8 mouse cellular contexts compared by ENCODE assay signal in the genomic region with DNA sequence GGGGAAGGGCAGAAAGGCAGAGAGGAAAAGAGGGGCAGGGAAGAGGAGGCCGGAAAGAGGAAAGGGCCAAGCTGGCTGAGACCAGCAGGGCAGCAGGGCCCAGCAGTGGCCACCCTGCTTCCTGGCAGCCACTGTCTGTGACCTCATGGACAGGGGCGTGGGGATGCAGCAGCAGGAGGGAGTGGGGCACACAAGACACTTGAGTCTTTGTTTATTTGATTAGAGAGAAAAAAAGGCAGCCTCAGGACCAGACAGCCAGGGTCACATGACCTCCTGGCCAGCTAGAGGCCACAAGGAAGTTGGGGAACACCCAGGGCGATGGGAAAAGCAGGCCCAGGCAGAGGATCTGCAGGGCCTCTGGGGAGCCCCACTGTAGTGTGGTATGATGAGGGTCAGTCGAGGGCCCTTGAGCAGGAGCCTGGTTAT. TPM values are rescaled to one million over a fixed set of nuclear protein-coding genes. Genes with fewer than 3 reads are reported as not detected.
DNase-seq lines count a peak whose midpoint lies in the region; ATAC-seq lines count a peak whose summit lies in the region.

No protein-coding gene starts in this region.

- no peak for ATAC-seq in hindbrain, embryonic 14.5 days (ENCODE audit: low FRiP score)
- ATAC-seq in kidney, embryonic 14.5 days (ENCODE audit: low FRiP score, low TSS enrichment): peak; percentile 67; the same call in 1 of the 2 replicates
- 0 out of 2 replicates have a peak, but pooled peaks have one; percentile 34 for ATAC-seq in liver, embryonic 11.5 days (replicated peaks; ENCODE audit: low FRiP score)

- H3K27ac ChIP-seq in hindbrain, embryonic 10.5 days: peak overlapping the region; percentile 90
- no peak overlapping the region for H3K27ac ChIP-seq in hindbrain, embryonic 14.5 days
- peak overlapping the region; percentile 84 for H3K27ac ChIP-seq in heart, embryonic 10.5 days
- H3K27ac ChIP-seq in kidney, embryonic 14.5 days (ENCODE audit: low read depth, low read length): peak overlapping the region; percentile 5; the same call in 1 of the 2 replicates
- 0 out of 2 replicates have a peak overlapping the region, but pooled peaks have one; percentile 26 for H3K27ac ChIP-seq in liver, embryonic 11.5 days (ENCODE audit: low read depth, low read length)

- no peaks in the 10 kb centered on the region for H3K27me3 ChIP-seq in hindbrain, embryonic 10.5 days (ENCODE audit: insufficient read depth, poor library complexity, severe bottlenecking)
- no peaks in the 10 kb centered on the region for H3K27me3 ChIP-seq in hindbrain, embryonic 14.5 days (ENCODE audit: control insufficient read depth, insufficient read depth, low read length)
- no peaks in the 10 kb centered on the region for H3K27me3 ChIP-seq in heart, embryonic 10.5 days (ENCODE audit: insufficient read depth, poor library complexity, severe bottlenecking)
- no peaks in the 10 kb centered on the region for H3K27me3 ChIP-seq in kidney, embryonic 14.5 days (ENCODE audit: control insufficient read depth, insufficient read depth, low read length)
- no peaks in the 10 kb centered on the region for H3K27me3 ChIP-seq in liver, embryonic 11.5 days (replicated peaks; ENCODE audit: control insufficient read depth, insufficient read depth, low read length)

- DNase-seq in hindbrain, embryonic 10.5 days (ENCODE audit: low spot score): peak; percentile 66
- no peak for DNase-seq in hindbrain, embryonic 14.5 days (ENCODE audit: low spot score)
- DNase-seq in embryo, embryonic 10.5 days (ENCODE audit: low spot score): peak; percentile 61
- DNase-seq in heart, embryonic 10.5 days (ENCODE audit: low spot score): peak; percentile 76
- DNase-seq in liver, embryonic 11.5 days (ENCODE audit: low spot score): no peak
- peak; percentile 38 to 45 for DNase-seq in right cerebral cortex, adult 2 months (ENCODE audit: low spot score in 2 of 2)
- DNase-seq in urinary bladder, postnatal 10 days (ENCODE audit: low spot score): no peak

- H3K9ac ChIP-seq in hindbrain, embryonic 14.5 days: no peak overlapping the region
- no peak overlapping the region for H3K9ac ChIP-seq in kidney, embryonic 14.5 days (ENCODE audit: low read depth, low read length)
- H3K9ac ChIP-seq in liver, embryonic 11.5 days (ENCODE audit: low read depth, low read length): peak overlapping the region; percentile 15; the same call in 1 of the 2 replicates

- H3K4me3 ChIP-seq in hindbrain, embryonic 10.5 days: 0 out of 2 replicates have a peak overlapping the region, but pooled peaks have one; percentile 2
- no peak overlapping the region for H3K4me3 ChIP-seq in hindbrain, embryonic 14.5 days (replicated peaks; ENCODE audit: low read length)
- H3K4me3 ChIP-seq in heart, embryonic 10.5 days: no peak overlapping the region
- no peak overlapping the region for H3K4me3 ChIP-seq in kidney, embryonic 14.5 days (ENCODE audit: low read length)
- H3K4me3 ChIP-seq in liver, embryonic 11.5 days (ENCODE audit: low read depth, low read length): no peak overlapping the region

- WGBS in hindbrain, embryonic 10.5 days: 21% methylated on average over 4 of the region's 4 CpGs
- 26% methylated on average over 4 of the region's 4 CpGs for WGBS in hindbrain, embryonic 14.5 days
- WGBS in heart, embryonic 10.5 days: 38% methylated on average over 4 of the region's 4 CpGs
- WGBS in kidney, embryonic 14.5 days: 19% methylated on average over 4 of the region's 4 CpGs
- 48% methylated on average over 4 of the region's 4 CpGs for WGBS in liver, embryonic 11.5 days

- peaks cover 33% of the 10 kb centered on the region for H3K4me1 ChIP-seq in hindbrain, embryonic 10.5 days (replicated peaks)
- H3K4me1 ChIP-seq in hindbrain, embryonic 14.5 days (replicated peaks; ENCODE audit: control insufficient read depth, insufficient read depth, low read length): no peaks in the 10 kb centered on the region
- H3K4me1 ChIP-seq in heart, embryonic 10.5 days: peaks cover 21% of the 10 kb centered on the region
- peaks cover 9% of the 10 kb centered on the region for H3K4me1 ChIP-seq in kidney, embryonic 14.5 days (ENCODE audit: control insufficient read depth, insufficient read depth, low read length)
- H3K4me1 ChIP-seq in liver, embryonic 11.5 days (replicated peaks; ENCODE audit: control insufficient read depth, insufficient read depth, low read length): peaks cover 16% of the 10 kb centered on the region

- H3K4me2 ChIP-seq in hindbrain, embryonic 14.5 days (replicated peaks): no peak overlapping the region
- H3K4me2 ChIP-seq in kidney, embryonic 14.5 days (replicated peaks; ENCODE audit: low read depth, low read length): no peak overlapping the region
- no peak overlapping the region for H3K4me2 ChIP-seq in liver, embryonic 11.5 days

- no peaks in the 10 kb centered on the region for H3K9me3 ChIP-seq in hindbrain, embryonic 10.5 days
- H3K9me3 ChIP-seq in hindbrain, embryonic 14.5 days (ENCODE audit: control insufficient read depth, low read length): no peaks in the 10 kb centered on the region
- H3K9me3 ChIP-seq in heart, embryonic 10.5 days: no peaks in the 10 kb centered on the region
- H3K9me3 ChIP-seq in kidney, embryonic 14.5 days (ENCODE audit: control insufficient read depth, low read length): no peaks in the 10 kb centered on the region
- no peaks in the 10 kb centered on the region for H3K9me3 ChIP-seq in liver, embryonic 11.5 days (ENCODE audit: control insufficient read depth, low read length)

- H3K36me3 ChIP-seq in hindbrain, embryonic 10.5 days: peaks cover 78% of the 10 kb centered on the region
- no peaks in the 10 kb centered on the region for H3K36me3 ChIP-seq in hindbrain, embryonic 14.5 days (replicated peaks; ENCODE audit: control insufficient read depth, insufficient read depth)
- peaks cover 68% of the 10 kb centered on the region for H3K36me3 ChIP-seq in heart, embryonic 10.5 days
- H3K36me3 ChIP-seq in kidney, embryonic 14.5 days (ENCODE audit: control insufficient read depth, insufficient read depth, low read length): peaks cover 40% of the 10 kb centered on the region
- H3K36me3 ChIP-seq in liver, embryonic 11.5 days (ENCODE audit: control insufficient read depth, insufficient read depth, low read length): peaks cover 42% of the 10 kb centered on the region

RNA-seq across cellular contexts. Expression of a gene that starts 17.7 kb away (rescaled TPM):
- 14.5 and 15.2 TPM in 2 replicates for polyA plus RNA-seq in hindbrain, embryonic 10.5 days (2016; fragmentation: Nextera tagmentation; extraction: Ambion mirVana)
- 4.4 and 4.6 TPM in 2 replicates for polyA plus RNA-seq in hindbrain, embryonic 14.5 days (2014; fragmentation: Nextera tagmentation; extraction: Ambion mirVana)
- 12.8 and 14.2 TPM in 2 replicates for polyA plus RNA-seq in heart, embryonic 10.5 days (2016; fragmentation: Nextera tagmentation; extraction: Ambion mirVana)
- polyA plus RNA-seq in kidney, embryonic 14.5 days (2014; fragmentation: Nextera tagmentation; extraction: Ambion mirVana): 10.8 and 14.1 TPM in 2 replicates
- 29.5 and 30.3 TPM in 2 replicates for polyA plus RNA-seq in liver, embryonic 11.5 days (2014; fragmentation: Nextera tagmentation; extraction: Ambion mirVana)

RNA-seq across cellular contexts. Expression of a gene that starts 24.9 kb away (rescaled TPM):
- 24.2 and 27.2 TPM in 2 replicates for polyA plus RNA-seq in hindbrain, embryonic 10.5 days (2016; fragmentation: Nextera tagmentation; extraction: Ambion mirVana)
- 1.9 and 2.2 TPM in 2 replicates for polyA plus RNA-seq in hindbrain, embryonic 14.5 days (2014; fragmentation: Nextera tagmentation; extraction: Ambion mirVana)
- 16.7 and 17.7 TPM in 2 replicates for polyA plus RNA-seq in heart, embryonic 10.5 days (2016; fragmentation: Nextera tagmentation; extraction: Ambion mirVana)
- 9.7 and 12.5 TPM in 2 replicates for polyA plus RNA-seq in kidney, embryonic 14.5 days (2014; fragmentation: Nextera tagmentation; extraction: Ambion mirVana)
- polyA plus RNA-seq in liver, embryonic 11.5 days (2014; fragmentation: Nextera tagmentation; extraction: Ambion mirVana): 16.4 and 18.0 TPM in 2 replicates

RNA-seq across cellular contexts. Expression of a gene that starts 42.1 kb away (rescaled TPM):
- 0.11 TPM in 1 of 2 replicates, not detected in the other for polyA plus RNA-seq in hindbrain, embryonic 10.5 days (2016; fragmentation: Nextera tagmentation; extraction: Ambion mirVana)
- polyA plus RNA-seq in hindbrain, embryonic 14.5 days (2014; fragmentation: Nextera tagmentation; extraction: Ambion mirVana): 0.38 and 1.0 TPM in 2 replicates
- polyA plus RNA-seq in heart, embryonic 10.5 days (2016; fragmentation: Nextera tagmentation; extraction: Ambion mirVana): not detected in 2 replicates
- not detected in 2 replicates for polyA plus RNA-seq in kidney, embryonic 14.5 days (2014; fragmentation: Nextera tagmentation; extraction: Ambion mirVana)
- not detected in 2 replicates for polyA plus RNA-seq in liver, embryonic 11.5 days (2014; fragmentation: Nextera tagmentation; extraction: Ambion mirVana)

Comparison
In these comparisons a context has a peak if more than half of its experiments do, and no peak if none do; other contexts are left out.
1. DNase-seq: peak in hindbrain, embryonic 10.5 days (single experiment), embryo, embryonic 10.5 days (single experiment), heart, embryonic 10.5 days (single experiment) and right cerebral cortex, adult 2 months (2 of 2); none in hindbrain, embryonic 14.5 days (single experiment), liver, embryonic 11.5 days (single experiment) and urinary bladder, postnatal 10 days (single experiment).